Mouse (Mus musculus): ENCODE measurements around the gene D11Wsu47e.
"Not testable (repeated sequence)": the region's sequence is repeated elsewhere in the genome, so short reads cannot be mapped to it uniquely, and the experiment has no call there.

D11Wsu47e gene

DNA sequence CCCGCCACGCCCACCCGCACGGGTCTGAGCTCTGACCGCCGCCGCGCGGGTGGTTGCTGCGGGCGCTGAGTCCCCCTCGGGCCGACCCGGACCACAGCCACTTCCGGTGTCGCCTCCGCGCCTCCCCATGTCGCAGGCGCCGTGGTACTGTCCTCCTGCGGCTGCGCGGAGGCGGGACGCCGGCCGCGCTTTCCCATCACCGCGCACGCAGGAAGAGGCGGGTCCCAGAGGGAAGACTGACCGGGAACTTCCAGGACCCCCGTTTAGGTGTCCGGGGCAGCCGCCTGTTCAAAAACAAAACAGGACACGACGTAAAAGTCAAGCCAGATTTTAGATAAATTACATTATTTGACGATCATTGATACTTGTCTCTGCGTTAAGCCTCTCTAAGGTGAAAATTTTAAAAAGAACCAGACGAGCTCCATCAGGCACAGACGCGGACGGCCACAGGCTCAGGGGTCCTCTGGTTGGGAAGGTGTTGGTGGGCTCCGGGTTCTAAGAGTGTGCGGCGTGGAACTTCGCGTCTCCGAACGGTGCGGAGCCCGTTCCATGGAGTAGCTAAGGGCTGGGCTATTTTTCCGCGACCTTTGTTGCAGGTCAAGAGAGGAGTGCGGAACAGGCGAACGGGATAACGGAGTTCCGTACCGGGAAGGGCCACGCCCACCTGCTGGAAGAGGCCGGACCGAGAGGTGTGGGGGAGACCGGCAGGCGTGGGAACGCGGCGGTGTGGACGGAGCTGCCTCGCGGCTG is at the start of gene D11Wsu47e, which contains the start of gene Fam104a:
Gene D11Wsu47e (plus strand): TSS at position 456 of the 750 bp plus-strand sequence.
Gene Fam104a (minus strand): TSS at position 199 of the 750 bp plus-strand sequence.
- DNase-seq: peak; percentile 96

DNA sequence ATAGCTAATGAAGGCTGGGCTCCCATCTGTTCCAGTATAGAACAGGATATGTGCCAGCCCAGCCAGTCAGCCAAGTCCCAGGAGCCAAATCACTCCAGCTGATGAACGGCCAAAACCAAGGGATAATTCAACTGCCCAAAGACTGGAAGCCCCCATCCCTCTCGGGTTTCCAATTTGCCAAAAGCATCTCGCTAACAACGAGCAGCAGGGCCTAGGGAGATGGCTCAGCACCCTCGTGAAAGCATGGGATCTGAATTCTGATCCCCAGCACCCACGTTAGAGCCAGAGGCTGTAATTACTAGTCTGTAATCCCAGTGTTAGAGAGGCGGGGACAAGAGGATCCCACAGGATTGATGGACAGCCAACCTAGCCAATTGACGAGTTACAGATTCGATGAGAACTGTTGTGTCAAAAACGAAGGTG is 49.5 kb upstream of the D11Wsu47e start:
- no peak for DNase-seq

DNA sequence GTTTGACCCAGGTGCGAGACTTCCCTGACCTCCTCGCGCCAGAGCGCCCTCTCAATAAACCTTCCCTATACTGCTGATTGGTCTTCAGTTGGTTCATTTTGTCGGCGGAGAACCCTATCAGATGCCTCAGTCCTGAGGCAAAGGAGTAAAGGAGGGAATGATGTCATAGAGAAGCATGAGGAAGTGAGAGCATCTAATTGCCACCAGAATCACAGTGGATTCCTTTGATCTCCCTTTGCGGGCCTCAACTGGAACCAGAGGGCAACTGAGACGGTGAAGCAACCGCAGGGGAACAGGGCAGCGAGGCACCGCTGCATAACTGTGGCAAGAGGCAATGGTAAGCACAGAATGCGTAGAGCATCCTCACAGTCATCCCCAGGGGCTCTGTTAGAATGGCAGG is 45.5 kb upstream of the D11Wsu47e start:
- DNase-seq: no peak

DNA sequence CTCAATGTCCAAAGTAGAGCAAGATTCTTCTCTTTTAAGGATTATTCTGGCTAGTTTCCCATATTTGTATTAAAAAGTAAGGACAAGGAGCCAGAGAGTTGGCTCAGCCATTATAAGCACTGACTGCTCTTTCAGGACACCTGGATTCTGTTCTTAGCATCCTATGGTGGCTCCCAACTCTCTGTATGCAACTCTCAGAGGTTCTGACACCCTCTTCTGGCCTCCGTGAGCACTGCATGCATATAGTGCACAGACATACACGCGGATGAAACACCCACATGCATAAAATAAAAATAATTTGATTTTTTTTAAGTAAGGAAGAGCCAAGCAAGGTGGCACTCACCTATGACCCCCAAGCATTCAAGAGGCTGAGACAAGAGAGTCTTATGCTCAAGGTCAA is 39.0 kb upstream of the D11Wsu47e start:
- no peak for DNase-seq

DNA sequence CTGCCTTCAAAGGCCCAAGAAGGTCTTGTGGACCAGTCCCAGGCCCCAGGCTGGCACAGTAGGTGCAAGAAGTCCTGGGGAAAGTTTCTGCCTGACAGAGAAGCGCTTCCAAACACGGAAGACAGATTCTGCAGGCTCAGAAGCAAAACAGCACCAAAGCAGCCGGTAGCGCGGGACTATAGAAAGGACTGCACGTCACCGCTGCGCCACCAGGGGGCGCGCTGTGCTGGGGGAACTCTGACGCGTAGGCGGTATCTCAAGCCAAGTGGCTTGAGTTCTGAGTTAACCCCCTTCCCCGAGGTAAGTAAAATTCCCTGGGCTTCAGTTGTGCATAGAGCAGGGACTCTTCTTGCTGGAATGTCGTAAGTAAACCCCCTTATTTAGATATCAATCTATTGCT is 36.1 kb upstream of the D11Wsu47e start:
- peak; percentile 83 for DNase-seq

DNA sequence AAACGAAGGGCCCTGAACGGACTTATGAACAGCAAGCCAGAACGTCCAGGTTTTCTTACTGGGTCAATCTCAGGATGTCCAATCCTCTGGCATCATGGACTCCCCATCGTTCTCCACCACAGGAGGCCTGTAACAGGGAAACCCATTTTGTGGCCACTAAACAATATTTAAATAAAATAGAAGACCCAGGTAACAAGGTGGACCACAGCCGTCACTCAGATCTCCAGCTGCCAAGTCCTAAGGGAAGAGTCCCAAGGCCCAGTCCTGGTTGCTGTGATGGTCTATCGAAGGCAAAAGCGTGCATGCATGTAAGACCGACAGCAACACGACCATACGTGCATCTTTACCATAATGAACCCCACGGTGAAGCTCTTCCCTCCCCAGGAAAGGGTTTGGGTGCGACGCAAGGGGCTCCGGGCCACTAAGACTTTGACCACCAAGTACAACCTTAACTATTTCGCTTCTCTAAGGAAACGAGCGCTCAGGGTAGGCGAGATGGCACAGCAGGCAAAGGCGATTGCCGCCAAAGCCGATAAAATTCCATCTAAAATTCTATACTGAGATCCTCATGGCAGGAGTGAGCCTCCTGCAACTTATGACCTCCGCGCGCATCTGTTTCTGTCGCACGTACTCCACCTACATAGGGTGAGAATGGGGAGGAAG is 35.4 kb upstream of the D11Wsu47e start, which contains the start of gene Cog1:
Gene Cog1 (plus strand): TSS at position 480 of the 663 bp plus-strand sequence.
- DNase-seq: no peak

DNA sequence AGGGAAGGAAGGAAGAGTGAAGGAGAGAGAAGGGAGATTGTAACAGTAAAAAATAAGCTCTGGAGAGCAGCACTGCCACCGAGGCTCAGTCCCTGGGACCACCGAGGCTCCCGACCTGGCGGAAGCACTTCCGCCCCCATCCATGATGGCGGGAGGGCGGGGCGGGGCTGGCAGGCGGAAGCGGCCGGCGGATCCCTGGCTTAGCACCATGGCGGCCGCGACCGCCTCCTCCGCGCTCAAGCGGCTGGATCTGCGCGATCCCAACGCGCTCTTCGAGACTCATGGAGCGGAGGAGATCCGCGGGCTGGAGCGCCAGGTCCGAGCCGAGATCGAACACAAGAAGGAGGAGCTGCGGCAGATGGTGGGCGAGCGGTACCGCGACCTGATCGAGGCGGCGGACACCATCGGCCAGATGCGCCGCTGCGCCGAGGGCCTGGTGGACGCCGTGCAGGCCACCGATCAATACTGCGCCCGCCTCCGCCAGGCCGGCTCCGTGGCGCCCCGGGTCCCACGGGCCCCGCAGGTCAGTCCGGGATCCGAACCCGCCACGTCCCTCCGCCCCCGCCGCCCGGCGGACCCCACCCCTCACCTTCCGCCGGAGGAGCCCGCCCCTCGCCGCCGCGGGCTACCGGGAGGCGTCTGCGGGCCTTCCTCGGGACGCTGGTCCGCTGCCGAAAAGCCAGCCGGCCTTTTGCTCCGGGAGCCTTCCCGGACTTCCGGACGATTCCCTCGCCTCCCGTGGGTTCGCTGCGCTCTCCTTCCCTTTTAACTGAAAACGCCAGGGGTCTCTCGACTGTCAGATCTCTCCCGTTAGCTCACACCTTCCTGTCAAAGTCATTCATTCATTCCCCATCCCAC is 34.6 kb upstream of the D11Wsu47e start, which contains the start of gene Slc39a11:
Gene Slc39a11 (minus strand): TSS at position 727 of the 858 bp plus-strand sequence.
- DNase-seq: peak; percentile 72

DNA sequence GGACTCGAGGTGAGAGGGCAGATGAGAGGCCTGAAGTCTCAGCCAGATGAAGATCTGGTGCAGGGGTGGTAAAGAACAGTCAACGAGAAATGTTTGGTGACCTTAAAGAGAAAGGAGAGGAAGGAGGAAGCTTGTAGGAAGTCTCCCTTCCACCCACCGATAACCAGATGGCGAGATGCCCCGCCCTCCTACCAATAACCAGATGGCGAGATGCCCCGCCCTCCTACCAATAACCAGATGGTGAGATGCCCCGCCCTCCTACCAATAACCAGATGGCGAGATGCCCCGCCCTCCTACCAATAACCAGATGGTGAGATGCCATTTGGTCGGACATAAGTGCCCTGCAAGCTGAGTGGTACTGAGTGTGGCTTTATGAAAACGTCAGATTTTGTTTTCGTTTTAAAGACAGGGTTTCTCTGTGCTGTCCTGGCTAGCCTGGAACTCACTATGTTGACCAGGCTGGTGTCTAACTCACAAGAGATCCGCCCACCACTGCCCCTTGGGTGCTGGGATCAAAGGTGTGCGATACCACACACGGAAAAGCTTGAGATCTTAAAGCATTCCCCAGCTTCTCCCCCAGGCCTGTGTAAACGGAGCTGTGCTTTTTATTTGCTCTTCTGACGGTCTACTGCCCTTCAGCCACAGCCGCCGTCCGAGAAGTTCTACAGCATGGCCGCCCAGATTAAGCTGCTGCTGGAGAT is 32.9 kb upstream of the D11Wsu47e start:
- DNase-seq: peak; percentile 73

DNA sequence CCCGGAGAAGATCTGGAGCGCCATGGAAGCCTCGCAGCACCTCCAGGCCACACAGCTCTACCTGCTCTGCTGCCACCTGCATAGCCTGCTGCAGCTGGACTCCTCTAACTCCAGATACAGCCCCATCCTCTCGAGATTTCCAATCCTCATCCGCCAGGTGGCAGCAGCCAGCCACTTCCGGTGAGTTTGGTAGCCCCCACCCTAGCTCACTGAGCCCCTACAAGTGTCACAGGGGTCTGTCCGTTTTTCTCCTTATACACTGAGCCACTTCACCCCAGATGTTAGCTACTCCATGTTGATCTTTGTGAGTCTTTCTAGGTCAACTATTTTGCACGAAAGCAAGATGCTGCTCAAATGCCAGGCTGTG is 32.3 kb upstream of the D11Wsu47e start:
- peak; percentile 75 for DNase-seq

DNA sequence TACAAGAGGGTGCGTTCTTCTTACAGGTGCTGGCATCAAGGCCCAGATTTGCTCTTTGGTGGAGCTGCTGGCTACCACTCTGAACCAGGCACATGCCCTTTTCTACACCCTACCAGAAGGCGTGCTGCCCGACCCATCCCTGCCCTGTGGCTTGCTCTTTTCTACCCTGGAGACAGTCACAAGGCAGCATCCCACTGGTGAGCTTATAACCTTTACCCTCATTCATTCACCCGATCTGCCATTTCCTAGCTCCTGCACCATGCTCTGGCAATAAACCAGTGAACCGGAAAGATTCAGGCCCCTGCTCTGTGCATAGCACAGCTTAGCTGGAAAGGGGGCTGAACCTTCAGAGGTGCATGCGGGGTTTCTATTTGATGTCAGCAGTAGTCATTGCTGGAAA is 31.7 kb upstream of the D11Wsu47e start:
- no peak for DNase-seq

DNA sequence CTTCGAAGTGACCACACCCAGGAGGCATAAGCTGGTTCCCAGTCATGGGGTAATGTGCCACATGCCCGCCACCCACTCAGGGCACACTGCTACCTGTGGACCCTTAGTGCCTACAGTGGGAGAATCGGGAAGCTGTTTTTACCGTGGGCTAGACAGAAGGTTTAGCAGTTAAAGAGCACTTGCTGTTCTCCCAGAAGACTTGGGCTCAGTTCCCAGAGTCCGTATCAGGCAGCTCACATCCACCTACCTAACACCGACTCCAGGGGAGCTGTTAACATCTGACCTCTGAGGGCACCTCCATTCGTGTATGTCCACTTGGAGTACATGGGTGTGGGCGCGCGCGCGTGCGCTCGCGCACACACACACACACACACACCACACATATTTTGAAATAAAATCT is 30.1 kb upstream of the D11Wsu47e start:
- DNase-seq: no peak

DNA sequence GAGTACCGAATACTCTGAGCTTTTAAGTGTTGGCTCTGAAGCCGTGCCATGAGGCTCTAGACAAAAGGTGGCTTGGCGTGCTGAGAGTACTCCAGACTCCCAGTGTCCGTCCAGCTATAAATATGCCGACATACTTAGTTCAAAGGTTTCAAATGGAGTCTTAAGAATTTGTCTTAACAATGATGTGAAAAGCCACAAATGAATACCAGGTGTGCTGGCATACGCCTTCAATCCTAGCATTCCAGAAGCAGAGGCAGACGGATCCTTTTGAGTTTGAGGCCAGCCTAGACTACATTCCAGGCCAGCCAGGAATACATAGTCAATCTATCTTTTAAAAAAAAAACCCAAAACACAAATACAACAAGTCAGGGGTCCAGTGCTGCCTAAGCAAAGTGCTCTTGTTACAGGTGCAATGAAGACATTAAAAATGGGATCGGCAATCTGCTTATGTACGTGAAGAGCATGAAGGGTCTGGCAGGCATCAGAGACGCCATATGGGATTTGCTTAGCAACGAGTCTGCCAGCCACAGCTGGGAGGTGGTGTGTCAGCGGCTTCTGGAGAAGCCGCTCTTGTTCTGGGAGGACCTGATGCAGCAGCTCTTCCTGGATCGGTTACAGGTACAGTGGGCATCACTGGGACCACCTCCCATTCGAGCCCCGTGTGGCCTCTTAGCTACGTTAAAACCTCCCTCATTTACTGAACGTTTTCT is 29.5 kb upstream of the D11Wsu47e start:
- peak; percentile 50 for DNase-seq

DNA sequence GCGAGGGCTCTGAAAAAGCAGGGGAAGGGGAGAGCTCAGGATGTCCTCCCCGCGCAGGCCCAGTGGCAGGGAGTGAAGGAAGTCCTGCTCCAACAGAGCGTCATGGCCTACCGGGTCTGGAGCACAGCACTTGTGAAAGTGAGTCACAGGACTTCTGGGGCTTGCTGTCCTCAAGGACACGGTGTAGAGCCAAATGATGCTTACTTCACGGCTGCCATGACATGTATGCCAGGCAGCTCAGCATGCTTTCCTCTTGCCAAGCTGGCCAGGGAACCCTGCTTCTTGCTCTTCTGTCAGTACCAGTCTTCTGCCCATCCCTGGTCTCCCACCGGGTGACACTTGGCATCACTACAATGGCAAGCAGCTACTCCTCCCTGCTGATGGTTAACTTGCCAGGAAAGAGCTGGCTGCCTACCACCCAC is 27.7 kb upstream of the D11Wsu47e start:
- peak; percentile 98 for DNase-seq

DNA sequence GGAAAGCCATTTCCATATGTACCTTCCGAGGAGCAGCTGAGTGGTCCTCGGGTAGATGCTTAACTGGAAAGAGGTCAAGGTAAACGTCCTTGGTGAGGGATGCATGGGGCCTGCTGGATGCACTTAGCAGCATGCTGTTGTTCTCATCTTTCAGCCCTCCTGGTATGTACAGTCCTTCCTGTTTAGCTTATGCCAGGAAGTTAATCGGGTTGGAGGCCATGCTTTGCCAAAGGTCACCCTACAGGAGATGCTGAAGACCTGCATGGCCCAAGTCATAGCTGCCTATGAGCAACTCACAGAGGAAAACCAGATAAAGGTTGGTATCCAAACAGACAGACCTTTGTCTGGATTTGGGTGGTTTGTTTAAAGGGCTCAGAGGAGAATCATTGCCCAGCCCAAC is 27.0 kb upstream of the D11Wsu47e start:
- DNase-seq: no peak

DNA sequence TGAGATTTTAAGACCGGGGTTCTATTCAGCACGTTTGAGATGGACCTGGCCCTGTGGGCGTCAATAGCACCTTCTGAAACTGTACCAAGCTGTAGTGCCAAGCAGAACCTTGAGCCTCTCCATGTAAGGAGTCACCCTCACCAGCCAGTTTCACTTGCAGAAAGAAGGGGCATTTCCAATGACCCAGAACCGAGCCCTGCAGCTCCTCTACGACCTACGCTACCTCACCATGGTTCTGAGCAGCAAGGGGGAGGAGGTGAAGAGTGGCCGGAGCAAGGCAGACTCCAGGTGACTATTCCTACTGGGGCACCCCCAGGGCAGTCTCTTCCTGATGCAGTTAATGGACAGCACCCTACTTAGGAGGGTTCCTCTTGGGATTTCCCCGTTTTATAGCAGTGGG is 25.9 kb upstream of the D11Wsu47e start:
- DNase-seq: peak; percentile 45

DNA sequence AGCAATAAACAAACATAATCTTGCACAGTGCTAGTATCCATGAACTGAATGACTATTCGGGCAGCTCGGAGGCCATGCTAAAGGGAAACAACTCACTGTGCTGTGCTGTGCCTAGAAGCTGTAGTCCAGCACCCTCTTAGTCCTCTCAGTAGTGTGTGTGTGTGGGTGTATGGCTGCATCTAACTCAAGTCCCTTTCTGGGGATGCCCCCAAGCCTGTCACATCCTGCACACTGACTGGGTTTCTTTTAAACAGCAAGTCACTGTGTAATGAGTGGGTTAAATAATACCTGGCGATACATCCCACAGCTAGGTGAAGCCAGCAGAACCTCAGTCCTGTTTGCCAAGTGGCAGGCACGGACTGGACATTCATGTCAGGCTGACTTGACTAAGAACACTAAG is 25.4 kb upstream of the D11Wsu47e start:
- DNase-seq: no peak

DNA sequence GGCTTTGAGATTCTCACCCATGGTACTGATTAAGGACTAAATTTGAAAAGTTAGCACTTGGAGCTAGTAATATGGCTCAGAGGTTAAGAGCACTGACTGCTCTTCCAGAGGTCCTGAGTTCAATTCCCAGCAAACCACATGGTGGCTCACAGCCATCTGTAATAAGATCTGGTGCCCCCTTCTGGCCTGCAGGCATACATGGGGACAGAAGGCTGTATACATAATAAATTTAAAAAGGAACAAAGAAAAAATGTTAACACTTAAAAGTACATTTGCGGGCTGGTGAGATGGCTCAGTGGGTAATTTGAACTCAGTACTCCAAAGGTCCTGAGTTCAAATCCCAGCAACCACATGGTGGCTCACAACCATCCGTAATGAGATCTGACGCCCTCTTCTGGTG is 24.0 kb upstream of the D11Wsu47e start:
- DNase-seq: not testable (repeated sequence)

DNA sequence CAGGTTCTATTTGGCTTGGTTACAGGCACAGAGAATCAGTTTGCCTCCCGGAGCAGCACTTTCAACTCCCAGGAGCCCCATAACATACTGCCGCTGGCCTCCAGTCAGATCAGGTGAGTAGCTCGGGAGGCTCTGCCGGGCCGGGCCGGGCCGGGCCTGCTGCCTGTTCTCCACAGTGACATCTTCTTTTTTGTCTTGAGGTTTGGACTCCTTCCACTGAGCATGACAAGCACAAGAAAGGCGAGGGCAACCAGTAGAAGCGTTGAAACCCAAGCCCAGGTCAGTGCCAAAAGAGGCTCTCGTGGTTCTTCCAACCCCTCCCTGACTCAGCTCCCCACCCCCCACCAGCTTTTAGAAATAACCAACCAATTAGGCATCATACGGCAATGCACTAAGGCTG is 23.3 kb upstream of the D11Wsu47e start:
- DNase-seq: peak; percentile 60

DNA sequence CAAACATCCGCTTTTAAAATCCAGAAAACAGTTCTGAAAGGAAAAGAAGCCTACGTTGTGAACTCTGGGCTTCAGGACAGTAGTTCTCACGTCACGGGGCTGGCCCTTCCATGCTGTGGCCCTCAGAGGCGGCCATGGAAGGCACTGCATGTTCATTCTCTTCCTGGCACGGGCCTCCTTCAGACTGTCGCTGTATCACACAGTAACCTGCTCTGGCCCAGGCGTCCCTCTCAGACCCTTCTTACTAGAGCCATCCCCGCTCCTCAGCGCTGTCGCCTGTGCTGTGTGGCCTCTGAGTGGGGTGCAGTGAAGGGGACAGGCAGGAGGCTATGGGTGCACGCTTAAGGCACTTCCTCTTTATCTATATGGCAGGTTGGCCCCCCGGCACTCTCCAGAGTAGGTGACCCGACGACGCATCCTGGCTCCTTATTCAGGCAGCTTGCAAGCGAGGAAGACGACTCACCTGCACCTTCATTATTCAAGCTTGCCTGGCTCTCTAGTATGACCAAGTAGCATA is 22.3 kb upstream of the D11Wsu47e start:
- peak; percentile 42 for DNase-seq

DNA sequence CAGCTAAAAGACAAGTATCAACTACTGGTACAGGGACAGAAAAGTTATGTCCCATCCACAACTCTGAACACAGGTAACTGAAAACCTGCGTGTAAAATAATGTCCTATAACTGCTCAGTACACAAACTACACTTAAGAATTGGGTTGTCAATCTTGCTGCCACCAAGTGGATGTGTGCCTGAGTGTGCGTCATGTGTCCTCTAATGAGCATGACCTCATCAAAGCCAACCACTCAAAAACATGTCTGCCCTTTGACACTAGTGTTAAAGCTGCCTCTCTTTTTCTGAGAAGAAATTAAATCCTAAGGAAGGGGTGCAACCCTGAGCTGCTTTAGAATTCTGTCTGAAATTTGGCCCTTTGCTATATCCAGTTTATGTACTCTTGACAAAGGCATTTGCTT is 19.9 kb upstream of the D11Wsu47e start:
- DNase-seq: no peak

DNA sequence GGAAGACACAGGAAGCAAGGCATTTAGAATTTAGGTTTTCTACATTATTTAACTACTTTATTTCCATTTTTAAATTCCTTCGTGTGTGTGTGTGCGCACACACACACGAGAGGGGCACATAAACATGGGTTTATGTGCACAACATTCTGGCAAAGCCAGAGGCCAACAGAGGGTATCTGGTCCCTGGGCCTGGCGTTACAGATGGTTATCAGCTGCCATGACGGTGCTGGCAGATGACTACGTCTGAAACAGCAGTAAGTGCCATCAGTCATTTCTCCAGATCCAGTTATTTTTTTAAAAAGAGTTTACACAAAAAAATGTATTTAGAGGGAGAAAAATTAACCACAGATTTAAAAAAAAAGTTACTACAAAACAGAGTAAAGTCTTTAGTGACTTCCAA is 18.0 kb upstream of the D11Wsu47e start:
- DNase-seq: no peak

DNA sequence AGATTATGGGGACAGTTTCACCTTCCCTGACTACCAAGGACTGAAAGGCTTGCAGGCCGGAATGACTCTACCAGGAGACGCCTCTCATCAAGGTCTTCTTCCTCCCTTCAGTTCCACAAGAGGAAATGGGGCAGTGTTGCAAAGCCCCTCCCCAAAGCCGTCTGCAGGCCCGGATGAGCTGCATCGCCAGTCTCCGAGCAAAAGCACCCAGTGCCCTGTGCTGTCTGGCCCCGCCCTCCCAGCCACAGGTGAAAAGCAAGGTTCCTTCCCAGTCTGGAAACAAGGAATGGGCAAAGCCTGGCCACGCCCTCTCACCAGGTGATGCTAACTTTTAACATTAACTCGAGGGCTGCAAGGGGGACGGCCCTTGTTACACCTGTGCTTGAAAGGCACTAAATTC is 17.6 kb upstream of the D11Wsu47e start:
- DNase-seq: peak; percentile 39

Data from cerebellum, adult 9-11 months (tissue).